Mouse (Mus musculus) midbrain, embryonic 14.5 days (tissue): Measurements from ENCODE around the gene Lgi4. TPM values are rescaled to one million over a fixed set of nuclear protein-coding genes. Genes with fewer than 3 reads are reported as not detected.

ENCODE experiments used
- microRNA-seq: library from miRNA; unstranded; fragments of <30 nt; microRNA quantifications from one replicate; pipeline ENCODE4, GENCODE M21; 2016
- polyA plus RNA-seq: library from polyadenylated mRNA; unstranded; fragments of >200 nt; fragmentation: Nextera tagmentation; extraction: Ambion mirVana; gene quantifications from 2 replicates; pipeline ENCODE4 v1.2.1, GENCODE M21; 2014

Lgi4 gene
- polyA plus RNA-seq, 1 experiment from 2014 or later = 0.17 TPM

Small RNA genes lying within 50 kb of the gene (microRNA-seq; reads per million reads assigned to microRNA genes)
- not detected for gene Mir7050

Other genes with a start within 250 kb of the Lgi4 start
- gene Ffar2, start 235.6 kb upstream of the Lgi4 start, polyA plus RNA-seq = 0.11 TPM in 1 of 2 replicates, not detected in the other
- not detected in 2 replicates for gene Ffar3, start 203.2 kb upstream of the Lgi4 start, polyA plus RNA-seq
- not detected in 2 replicates for gene Ffar1, start 197.8 kb upstream of the Lgi4 start, polyA plus RNA-seq
- gene Cd22, start 179.0 kb upstream of the Lgi4 start, polyA plus RNA-seq = not detected in 2 replicates
- 1.8 and 2.8 TPM in 2 replicates for gene Mag, start 144.5 kb upstream of the Lgi4 start, polyA plus RNA-seq
- not detected in 2 replicates for gene Hamp2, start 134.7 kb upstream of the Lgi4 start, polyA plus RNA-seq
- not detected in 2 replicates for gene Hamp, start 115.3 kb upstream of the Lgi4 start, polyA plus RNA-seq
- gene Usf2, start 102.5 kb upstream of the Lgi4 start, polyA plus RNA-seq = 26.2 and 30.4 TPM in 2 replicates
- 9.9 and 15.6 TPM in 2 replicates for gene Lsr, start 85.9 kb upstream of the Lgi4 start, polyA plus RNA-seq
- gene Fam187b, start 85.6 kb upstream of the Lgi4 start, polyA plus RNA-seq = 0.36 and 0.37 TPM in 2 replicates
- gene Fxyd5, start 16.9 kb upstream of the Lgi4 start, polyA plus RNA-seq = 7.9 and 10.8 TPM in 2 replicates
- 99.9 and 159 TPM in 2 replicates for gene Fxyd7, start 7.9 kb upstream of the Lgi4 start, polyA plus RNA-seq
- 2.8 and 9.0 TPM in 2 replicates for gene Fxyd1, start 2.1 kb upstream of the Lgi4 start, polyA plus RNA-seq
- gene Fxyd3, start 17.4 kb downstream of the Lgi4 start, polyA plus RNA-seq = not detected in 2 replicates
- 0.26 TPM in 1 of 2 replicates, not detected in the other for gene Hpn, start 55.9 kb downstream of the Lgi4 start, polyA plus RNA-seq
- gene Scn1b, start 67.7 kb downstream of the Lgi4 start, polyA plus RNA-seq = 5.6 TPM in 2 replicates
- 205 and 232 TPM in 2 replicates for gene Gramd1a, start 96.6 kb downstream of the Lgi4 start, polyA plus RNA-seq
- not detected in 2 replicates for gene Scgb2b2, start 231.2 kb downstream of the Lgi4 start, polyA plus RNA-seq
- gene Scgb1b2, start 232.5 kb downstream of the Lgi4 start, polyA plus RNA-seq = not detected in 2 replicates